Mouse (Mus musculus): Measurements from ENCODE around the gene Timp4. TPM values are rescaled to one million over a fixed set of nuclear protein-coding genes. Genes with fewer than 3 reads are reported as not detected.

The Timp4 gene
- polyA plus RNA-seq, 1 experiment from 2014 or later: 1.2 TPM

GRCm38 (mm10) chr6:115269561-115269960 is 17.6 kb upstream of the Timp4 start:
- Histone ChIP-seq H3K9me3 (ENCODE audit: control insufficient read depth, low read length) (no peaks in the 10 kb centered on the region), H3K36me3 (ENCODE audit: control insufficient read depth, insufficient read depth, low read length) (no peaks in the 10 kb centered on the region), H3K27me3 (replicated peaks; ENCODE audit: control insufficient read depth, insufficient read depth, low read length) (no peaks in the 10 kb centered on the region), H3K4me1 (ENCODE audit: control insufficient read depth, insufficient read depth, low read length) (peaks cover 3% of the 10 kb centered on the region; the same call in 1 of the 2 replicates), H3K9ac (ENCODE audit: low read depth, low read length) (no peak overlapping the region), H3K4me3 (ENCODE audit: low read depth, low read length) (no peak overlapping the region), H3K27ac (replicated peaks; ENCODE audit: low read depth, low read length) (no peak overlapping the region), H3K4me2 (ENCODE audit: low read depth, low read length) (no peak overlapping the region)
- DNase-seq (ENCODE audit: low spot score) (no peak), ATAC-seq (ENCODE audit: low read depth) (no peak)
- WGBS: 73% methylated on average over 5 of the region's 5 CpGs

- Histone ChIP-seq H3K27me3 (replicated peaks; ENCODE audit: control insufficient read depth, insufficient read depth, low read length) (no peaks in the 10 kb centered on the region), H3K4me1 (ENCODE audit: control insufficient read depth, insufficient read depth, low read length) (peaks cover 3% of the 10 kb centered on the region; the same call in 1 of the 2 replicates), H3K9ac (ENCODE audit: low read depth, low read length) (no peak overlapping the region), H3K4me3 (ENCODE audit: low read depth, low read length) (no peak overlapping the region), H3K9me3 (ENCODE audit: control insufficient read depth, low read length) (no peaks in the 10 kb centered on the region), H3K27ac (replicated peaks; ENCODE audit: low read depth, low read length) (no peak overlapping the region), H3K4me2 (ENCODE audit: low read depth, low read length) (no peak overlapping the region), H3K36me3 (ENCODE audit: control insufficient read depth, insufficient read depth, low read length) (no peaks in the 10 kb centered on the region)
- ATAC-seq (ENCODE audit: low read depth): no peak
- DNase-seq (ENCODE audit: low spot score): no peak
- 81% methylated on average over 10 of the region's 10 CpGs for WGBS
Measured at GRCm38 (mm10) chr6:115268551-115269385, 16.8 kb upstream of the Timp4 start.

DNA sequence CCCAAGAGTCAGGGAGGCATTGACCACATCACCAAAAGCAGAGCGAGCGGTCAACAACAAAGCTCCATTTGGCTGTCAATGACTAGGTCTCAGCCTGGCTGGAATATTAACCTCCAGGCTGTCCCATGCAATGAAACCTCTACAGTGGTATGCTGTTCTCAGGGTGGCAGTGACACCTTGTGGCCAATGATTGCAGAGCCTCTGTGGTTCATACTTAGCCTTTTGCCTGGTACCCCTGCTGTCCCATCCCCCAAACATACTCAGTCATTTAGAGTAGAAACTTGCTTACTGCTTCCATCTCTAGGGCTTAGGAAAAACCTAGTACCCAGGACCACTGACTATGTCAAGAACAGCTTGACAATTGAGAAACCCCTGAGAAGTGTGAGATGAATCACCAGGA is 15.9 kb upstream of the Timp4 start:
- no peaks in the 10 kb centered on the region for H3K36me3 ChIP-seq (ENCODE audit: control insufficient read depth, insufficient read depth, low read length)
- H3K4me1 ChIP-seq (ENCODE audit: control insufficient read depth, insufficient read depth, low read length): peaks cover 3% of the 10 kb centered on the region; the same call in 1 of the 2 replicates
- H3K9ac ChIP-seq (ENCODE audit: low read depth, low read length): no peak overlapping the region
- H3K4me3 ChIP-seq (ENCODE audit: low read depth, low read length): no peak overlapping the region
- no peak overlapping the region for H3K4me2 ChIP-seq (ENCODE audit: low read depth, low read length)
- no peak overlapping the region for H3K27ac ChIP-seq (replicated peaks; ENCODE audit: low read depth, low read length)
- WGBS: 43% methylated on average over 2 of the region's 2 CpGs
- ATAC-seq (ENCODE audit: low read depth) (peak; percentile 81), DNase-seq (ENCODE audit: low spot score) (peak; percentile 81)
- no peaks in the 10 kb centered on the region for H3K27me3 ChIP-seq (replicated peaks; ENCODE audit: control insufficient read depth, insufficient read depth, low read length)
- H3K9me3 ChIP-seq (ENCODE audit: control insufficient read depth, low read length): no peaks in the 10 kb centered on the region

- Histone ChIP-seq H3K4me3 (ENCODE audit: low read depth, low read length) (no peak overlapping the region), H3K36me3 (ENCODE audit: control insufficient read depth, insufficient read depth, low read length) (no peaks in the 10 kb centered on the region), H3K9ac (ENCODE audit: low read depth, low read length) (no peak overlapping the region), H3K4me2 (ENCODE audit: low read depth, low read length) (no peak overlapping the region), H3K9me3 (ENCODE audit: control insufficient read depth, low read length) (no peaks in the 10 kb centered on the region), H3K4me1 (ENCODE audit: control insufficient read depth, insufficient read depth, low read length) (peaks cover under 1% of the 10 kb centered on the region; the same call in 1 of the 2 replicates), H3K27ac (replicated peaks; ENCODE audit: low read depth, low read length) (no peak overlapping the region), H3K27me3 (replicated peaks; ENCODE audit: control insufficient read depth, insufficient read depth, low read length) (no peaks in the 10 kb centered on the region)
- DNase-seq (ENCODE audit: low spot score): no peak
- 70% methylated on average over 5 of the region's 5 CpGs for WGBS
- ATAC-seq (ENCODE audit: low read depth): no peak
Measured at GRCm38 (mm10) chr6:115266791-115267190, 14.8 kb upstream of the Timp4 start.

DNA sequence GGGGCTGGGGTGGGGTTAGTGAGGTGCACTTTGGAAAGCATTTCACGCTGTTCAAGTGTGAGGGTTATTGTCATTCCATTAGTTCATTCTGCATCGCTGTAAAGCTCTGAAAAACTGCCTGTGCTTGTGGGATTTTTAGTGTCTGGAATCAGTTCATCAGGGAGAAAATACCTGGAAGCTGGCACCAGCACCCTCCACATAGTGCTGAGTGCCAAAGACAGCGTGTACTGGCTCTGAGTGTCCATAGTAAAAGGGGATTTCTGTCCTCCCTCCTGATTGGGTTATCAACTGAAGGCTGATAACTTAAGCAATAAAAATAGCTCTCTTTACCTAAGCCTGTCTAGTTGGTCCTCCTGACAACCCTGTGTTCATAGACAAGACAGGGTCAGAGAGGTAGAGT is 8.5 kb upstream of the Timp4 start:
- DNase-seq (ENCODE audit: low spot score) (no peak), ATAC-seq (ENCODE audit: low read depth) (no peak)
- WGBS: 88% methylated on average over 3 of the region's 3 CpGs
- Histone ChIP-seq H3K4me2 (ENCODE audit: low read depth, low read length) (no peak overlapping the region), H3K27me3 (replicated peaks; ENCODE audit: control insufficient read depth, insufficient read depth, low read length) (no peaks in the 10 kb centered on the region), H3K27ac (replicated peaks; ENCODE audit: low read depth, low read length) (no peak overlapping the region), H3K36me3 (ENCODE audit: control insufficient read depth, insufficient read depth, low read length) (no peaks in the 10 kb centered on the region), H3K4me1 (ENCODE audit: control insufficient read depth, insufficient read depth, low read length) (no peaks in the 10 kb centered on the region), H3K4me3 (ENCODE audit: low read depth, low read length) (no peak overlapping the region), H3K9me3 (ENCODE audit: control insufficient read depth, low read length) (no peaks in the 10 kb centered on the region), H3K9ac (ENCODE audit: low read depth, low read length) (no peak overlapping the region)

- no peak overlapping the region for H3K4me3 ChIP-seq (ENCODE audit: low read depth, low read length)
- WGBS: 83% methylated on average over 3 of the region's 3 CpGs
- peaks cover 6% of the 10 kb centered on the region; the same call in 1 of the 2 replicates for H3K4me1 ChIP-seq (ENCODE audit: control insufficient read depth, insufficient read depth, low read length)
- H3K36me3 ChIP-seq (ENCODE audit: control insufficient read depth, insufficient read depth, low read length): no peaks in the 10 kb centered on the region
- no peak for ATAC-seq (ENCODE audit: low read depth)
- H3K9ac ChIP-seq (ENCODE audit: low read depth, low read length): no peak overlapping the region
- no peak overlapping the region for H3K4me2 ChIP-seq (ENCODE audit: low read depth, low read length)
- no peaks in the 10 kb centered on the region for H3K27me3 ChIP-seq (replicated peaks; ENCODE audit: control insufficient read depth, insufficient read depth, low read length)
- DNase-seq (ENCODE audit: low spot score): no peak
- H3K27ac ChIP-seq (replicated peaks; ENCODE audit: low read depth, low read length): no peak overlapping the region
- H3K9me3 ChIP-seq (ENCODE audit: control insufficient read depth, low read length): no peaks in the 10 kb centered on the region
Measured at GRCm38 (mm10) chr6:115255171-115255570, 3.2 kb upstream of the Timp4 start.

- H3K4me1 ChIP-seq (ENCODE audit: control insufficient read depth, insufficient read depth, low read length): peaks cover 6% of the 10 kb centered on the region; the same call in 1 of the 2 replicates
- ATAC-seq (ENCODE audit: low read depth) (no peak), DNase-seq (ENCODE audit: low spot score) (no peak)
- no peaks in the 10 kb centered on the region for H3K36me3 ChIP-seq (ENCODE audit: control insufficient read depth, insufficient read depth, low read length)
- peak overlapping the region; percentile 52 for H3K4me2 ChIP-seq (ENCODE audit: low read depth, low read length)
- no peaks in the 10 kb centered on the region for H3K27me3 ChIP-seq (replicated peaks; ENCODE audit: control insufficient read depth, insufficient read depth, low read length)
- H3K27ac ChIP-seq (replicated peaks; ENCODE audit: low read depth, low read length): no peak overlapping the region
- WGBS: 10% methylated on average over 12 of the region's 13 CpGs
- peak overlapping the region; percentile 42 for H3K9ac ChIP-seq (ENCODE audit: low read depth, low read length)
- H3K9me3 ChIP-seq (ENCODE audit: control insufficient read depth, low read length): no peaks in the 10 kb centered on the region
- peak overlapping the region; percentile 18; the same call in 1 of the 2 replicates for H3K4me3 ChIP-seq (ENCODE audit: low read depth, low read length)
Measured at GRCm38 (mm10) chr6:115251531-115251985, 447 bp downstream of the Timp4 start.

DNA sequence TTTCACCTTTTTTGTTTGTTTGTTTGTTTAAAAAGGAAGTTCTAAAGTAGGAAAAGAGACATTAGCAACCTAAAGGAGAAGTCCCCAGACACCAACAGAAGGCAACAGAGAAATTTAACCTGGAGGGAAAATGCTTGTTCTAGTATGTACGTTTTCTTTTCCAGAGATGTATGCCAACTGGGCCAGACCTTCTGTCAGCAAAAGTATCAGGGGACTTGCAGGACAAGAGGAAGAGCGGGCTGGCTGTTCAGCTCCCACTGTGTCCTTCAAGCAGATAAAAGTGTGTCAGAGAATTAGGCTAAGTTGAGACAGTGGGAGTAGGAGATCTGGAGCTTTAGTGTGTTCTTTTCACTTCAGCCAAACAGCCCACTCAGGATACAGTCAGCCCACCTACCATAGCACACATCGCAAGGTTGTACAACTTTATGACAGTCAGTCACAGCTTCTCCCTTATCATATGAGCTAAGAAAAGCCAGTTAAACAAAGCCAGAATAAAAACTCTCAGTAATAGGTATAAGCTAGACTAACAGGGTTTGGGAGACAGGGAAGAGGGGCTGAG is 6.4 kb downstream of the Timp4 start:
- H3K36me3 ChIP-seq (ENCODE audit: control insufficient read depth, insufficient read depth, low read length): no peaks in the 10 kb centered on the region
- no peaks in the 10 kb centered on the region for H3K4me1 ChIP-seq (ENCODE audit: control insufficient read depth, insufficient read depth, low read length)
- ATAC-seq (ENCODE audit: low read depth) (no peak), DNase-seq (ENCODE audit: low spot score) (no peak)
- H3K27me3 ChIP-seq (replicated peaks; ENCODE audit: control insufficient read depth, insufficient read depth, low read length): no peaks in the 10 kb centered on the region
- no peaks in the 10 kb centered on the region for H3K9me3 ChIP-seq (ENCODE audit: control insufficient read depth, low read length)
- no peak overlapping the region for H3K4me2 ChIP-seq (ENCODE audit: low read depth, low read length)
- WGBS: 77% methylated on average over 3 of the region's 3 CpGs
- no peak overlapping the region for H3K27ac ChIP-seq (replicated peaks; ENCODE audit: low read depth, low read length)
- H3K9ac ChIP-seq (ENCODE audit: low read depth, low read length): no peak overlapping the region
- H3K4me3 ChIP-seq (ENCODE audit: low read depth, low read length): no peak overlapping the region
